Mouse (Mus musculus) heart, postnatal 0 days (tissue): ENCODE results near the gene Adat3. TPM values are rescaled to one million over a fixed set of nuclear protein-coding genes. Genes with fewer than 3 reads are reported as not detected.
A peak's percentile ranks its signal among the peaks of the same experiment; 100 is the strongest.

Experiments used
- ATAC-seq: fragments of 200-750 bp; cut with Nextera tagmentation; 2 replicates; pipeline ENCODE4 v1.8.0; 2017; ENCODE audit warnings: low read depth, moderate number of reproducible peaks, moderate library complexity; ENCODE audit not compliant: insufficient read depth
- DNase-seq: peaks from one replicate; pipeline ENCODE4 v3.0.0-alpha.2; 2016; ENCODE audit warnings: low spot score
- H3K27ac ChIP-seq: fragments of 300-500 bp; sonication (generic); 2 replicates; pipeline ENCODE4 v1.5.1; 2014; ENCODE audit warnings: low read depth, mild to moderate bottlenecking
- H3K27me3 ChIP-seq: fragments of 300-500 bp; sonication (generic); 2 replicates; pipeline ENCODE4 v1.6.1; 2014; ENCODE audit warnings: low read length, mixed read lengths; ENCODE audit not compliant: control insufficient read depth, insufficient read depth
- H3K36me3 ChIP-seq: fragments of 300-500 bp; sonication (generic); replicated peaks from 2 replicates; pipeline ENCODE4 v1.6.1; 2014; ENCODE audit warnings: low read length, mixed read lengths; ENCODE audit not compliant: control insufficient read depth, insufficient read depth
- H3K4me1 ChIP-seq: fragments of 300-500 bp; sonication (generic); 2 replicates; pipeline ENCODE4 v1.6.1; 2014; ENCODE audit warnings: antibody characterized with exemption; ENCODE audit not compliant: control insufficient read depth, insufficient read depth
- H3K4me2 ChIP-seq: fragments of 300-500 bp; sonication (generic); 2 replicates; pipeline ENCODE4 v1.6.1; 2014; ENCODE audit warnings: low read depth, mild to moderate bottlenecking, low read length, moderate library complexity
- H3K4me3 ChIP-seq: fragments of 300-500 bp; sonication (generic); 2 replicates; pipeline ENCODE4 v1.5.1; 2014; ENCODE audit warnings: low read depth, low read length
- H3K9ac ChIP-seq: fragments of 300-500 bp; sonication (generic); replicated peaks from 2 replicates; pipeline ENCODE4 v1.6.1; 2014; ENCODE audit warnings: low read depth, low read length, mixed read lengths
- H3K9me3 ChIP-seq: fragments of 300-500 bp; sonication (generic); replicated peaks from 2 replicates; pipeline ENCODE4 v1.6.1; 2016; ENCODE audit warnings: low read length; ENCODE audit not compliant: control insufficient read depth
- CTCF ChIP-seq: IDR thresholded peaks from 2 replicates; pipeline ENCODE4 v1.5.1; 2016; ENCODE audit warnings: antibody characterized with exemption, control low read depth, low read depth
- EP300 ChIP-seq: IDR thresholded peaks from 2 replicates; pipeline ENCODE4 v1.6.1; 2016; ENCODE audit warnings: antibody characterized with exemption, low read depth
- WGBS: fragments of 180-500 bp; shearing (Covaris S2); extraction: QIAGEN DNeasy Blood & Tissue Kit; methylation state at CpG from one replicate; pipeline ENCODE4 v1.1.7; 2014; 5-methylcytosine and 5-hydroxymethylcytosine counted together
- polyA plus RNA-seq: library from polyadenylated mRNA; unstranded; fragments of >200 nt; fragmentation: Nextera tagmentation; extraction: Ambion mirVana; gene quantifications from 2 replicates; pipeline ENCODE4 v1.2.1, GENCODE M21; 2015
- total RNA-seq: library from RNA; depleted of rRNA; stranded (reverse); fragments of >200 nt; gene quantifications from 2 replicates; pipeline ENCODE4 v1.2.3, GENCODE M21; 2014; ENCODE audit warnings: low replicate concordance

The Adat3 gene
- total and polyA plus RNA-seq, 2 experiments from 2014 or later, result 2.7 to 4.5 TPM

DNA sequence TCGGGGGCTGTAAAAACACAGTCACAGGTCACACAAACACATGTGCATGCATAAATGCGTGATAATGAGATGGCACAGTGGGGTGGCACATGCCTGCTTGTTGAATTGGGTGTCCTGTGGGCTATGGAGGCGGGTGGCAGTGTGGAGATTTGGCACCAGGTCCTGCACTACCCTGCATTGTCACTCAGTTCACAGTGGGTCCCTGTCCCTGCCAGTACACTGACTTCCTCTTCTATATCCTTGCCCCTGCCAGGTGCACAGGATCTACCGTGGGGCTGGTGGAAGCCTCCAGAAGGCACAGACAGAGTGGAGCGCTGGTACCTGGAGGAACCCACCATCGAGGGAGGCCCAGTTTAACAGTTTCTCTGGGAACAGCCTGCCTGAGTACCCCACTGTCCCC lies 11.7 kb downstream of the Adat3 start:
- Histone ChIP-seq H3K27me3 (no peaks in the 10 kb centered on the region), H3K36me3 (peaks cover 33% of the 10 kb centered on the region), H3K9me3 (no peaks in the 10 kb centered on the region), H3K4me3 (no peak overlapping the region), H3K27ac (no peak overlapping the region), H3K4me2 (no peak overlapping the region), H3K4me1 (peaks cover 3% of the 10 kb centered on the region; the same call in 1 of the 2 replicates), H3K9ac (no peak overlapping the region)
- DNase-seq (no peak), ATAC-seq (no peak)
- WGBS, result 85% methylated on average over 6 of the region's 6 CpGs
- no peak for TF ChIP-seq EP300
- TF ChIP-seq CTCF, result no peak

DNA sequence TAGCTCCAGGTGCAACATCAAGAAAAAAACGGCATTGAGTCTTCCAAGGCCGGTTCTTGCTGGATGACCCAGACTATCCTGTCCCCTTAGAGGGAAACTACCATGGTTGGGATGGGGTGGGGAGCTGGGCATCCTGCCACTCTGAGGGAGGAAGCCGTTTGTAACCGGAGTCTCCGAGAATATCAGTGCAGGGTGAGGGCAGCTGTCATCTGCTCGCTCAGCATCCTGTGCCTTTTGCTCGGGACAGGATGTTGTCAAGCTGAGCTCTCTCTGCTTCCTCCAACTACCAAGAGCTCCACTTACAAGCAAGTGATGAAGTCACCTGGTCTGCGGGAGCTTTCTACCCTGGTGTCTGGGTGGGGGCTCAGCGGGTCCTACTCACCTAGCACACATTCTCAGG lies 15.5 kb downstream of the Adat3 start:
- H3K4me1 ChIP-seq, result peaks cover 8% of the 10 kb centered on the region; the same call in 1 of the 2 replicates
- peaks cover 23% of the 10 kb centered on the region for H3K36me3 ChIP-seq
- no peaks in the 10 kb centered on the region for H3K9me3 ChIP-seq
- H3K27me3 ChIP-seq, result no peaks in the 10 kb centered on the region
- no peak overlapping the region for H3K4me3 ChIP-seq
- ATAC-seq (no peak), DNase-seq (peak; percentile 50)
- WGBS, result 30% methylated on average over 9 of the region's 9 CpGs
- no peak overlapping the region for H3K4me2 ChIP-seq
- TF ChIP-seq EP300, result 0 out of 2 replicates have a peak, but pooled peaks have one; percentile 35
- no peak for TF ChIP-seq CTCF
- peak overlapping the region; percentile 39 for H3K27ac ChIP-seq
- no peak overlapping the region for H3K9ac ChIP-seq

DNA sequence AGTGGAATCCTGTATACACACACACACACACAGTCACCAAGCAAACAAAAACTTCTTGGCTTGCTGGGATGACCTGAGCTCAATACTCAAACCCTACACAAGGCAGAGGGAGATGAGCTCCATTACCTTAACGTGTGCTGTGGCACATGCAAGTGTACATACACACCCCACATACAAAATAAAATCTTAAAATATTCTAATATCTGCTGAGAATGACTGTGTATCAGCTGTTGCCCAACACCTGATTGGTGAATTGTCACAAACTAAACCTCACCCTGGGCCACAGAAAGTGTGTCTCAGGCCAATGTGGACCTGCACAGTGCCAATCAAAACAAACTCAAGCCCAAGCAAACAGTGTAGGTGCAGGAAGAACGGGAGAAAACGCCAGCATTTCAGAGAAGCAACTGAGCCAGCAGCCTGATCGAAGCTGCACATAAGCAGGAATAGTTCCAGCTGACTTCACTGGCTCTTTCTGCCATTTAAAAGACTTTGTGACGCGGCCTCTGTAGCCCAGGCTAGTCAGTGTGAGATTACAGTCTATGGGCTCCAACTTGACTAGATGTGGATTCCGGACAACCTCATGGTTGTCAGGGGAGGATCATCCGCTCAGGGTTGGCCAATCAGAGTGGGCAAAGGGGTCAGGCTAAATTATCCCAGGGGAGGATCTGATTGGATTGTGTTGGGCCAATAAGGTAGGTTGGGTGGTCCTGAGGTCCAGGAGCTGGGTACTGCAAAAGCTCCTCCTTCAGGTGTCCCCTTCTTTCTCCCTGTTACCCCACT lies 17.0 kb downstream of the Adat3 start:
- peaks cover 10% of the 10 kb centered on the region for H3K36me3 ChIP-seq
- no peaks in the 10 kb centered on the region for H3K27me3 ChIP-seq
- no peak overlapping the region for H3K4me2 ChIP-seq
- no peak overlapping the region for H3K27ac ChIP-seq
- TF ChIP-seq EP300, result no peak
- TF ChIP-seq CTCF, result no peak
- DNase-seq, result no peak
- no peak overlapping the region for H3K9ac ChIP-seq
- no peak overlapping the region for H3K4me3 ChIP-seq
- no peaks in the 10 kb centered on the region for H3K9me3 ChIP-seq
- ATAC-seq, result no peak
- peaks cover 20% of the 10 kb centered on the region for H3K4me1 ChIP-seq
- 41% methylated on average over 8 of the region's 8 CpGs for WGBS

DNA sequence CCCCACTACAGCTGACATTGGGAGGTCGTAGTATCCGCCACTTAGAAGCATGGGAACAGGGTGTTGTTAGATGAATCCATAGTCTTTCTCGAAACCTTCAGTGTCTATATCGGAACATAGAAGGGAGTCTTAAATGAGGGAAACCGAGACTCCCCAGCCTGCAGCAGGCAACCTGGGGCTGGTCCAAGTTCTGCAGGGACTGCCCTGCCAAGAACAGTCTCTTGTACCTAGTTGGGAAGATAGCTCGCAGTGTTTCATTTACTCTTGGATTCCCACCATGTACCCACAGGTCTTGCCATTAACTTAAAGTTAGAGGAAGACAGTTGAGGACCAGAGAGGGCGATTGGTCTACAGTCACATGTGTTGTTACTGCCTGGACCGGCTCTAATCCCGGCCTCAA lies 17.7 kb downstream of the Adat3 start:
- H3K9ac ChIP-seq, result no peak overlapping the region
- no peak overlapping the region for H3K27ac ChIP-seq
- DNase-seq (no peak), ATAC-seq (no peak)
- 77% methylated on average over 9 of the region's 9 CpGs for WGBS
- H3K4me2 ChIP-seq, result no peak overlapping the region
- peaks cover 3% of the 10 kb centered on the region; the same call in 1 of the 2 replicates for H3K36me3 ChIP-seq
- H3K9me3 ChIP-seq, result no peaks in the 10 kb centered on the region
- H3K4me1 ChIP-seq, result peaks cover 20% of the 10 kb centered on the region
- no peak overlapping the region for H3K4me3 ChIP-seq
- no peaks in the 10 kb centered on the region for H3K27me3 ChIP-seq
- no peak for TF ChIP-seq EP300
- TF ChIP-seq CTCF, result no peak

DNA sequence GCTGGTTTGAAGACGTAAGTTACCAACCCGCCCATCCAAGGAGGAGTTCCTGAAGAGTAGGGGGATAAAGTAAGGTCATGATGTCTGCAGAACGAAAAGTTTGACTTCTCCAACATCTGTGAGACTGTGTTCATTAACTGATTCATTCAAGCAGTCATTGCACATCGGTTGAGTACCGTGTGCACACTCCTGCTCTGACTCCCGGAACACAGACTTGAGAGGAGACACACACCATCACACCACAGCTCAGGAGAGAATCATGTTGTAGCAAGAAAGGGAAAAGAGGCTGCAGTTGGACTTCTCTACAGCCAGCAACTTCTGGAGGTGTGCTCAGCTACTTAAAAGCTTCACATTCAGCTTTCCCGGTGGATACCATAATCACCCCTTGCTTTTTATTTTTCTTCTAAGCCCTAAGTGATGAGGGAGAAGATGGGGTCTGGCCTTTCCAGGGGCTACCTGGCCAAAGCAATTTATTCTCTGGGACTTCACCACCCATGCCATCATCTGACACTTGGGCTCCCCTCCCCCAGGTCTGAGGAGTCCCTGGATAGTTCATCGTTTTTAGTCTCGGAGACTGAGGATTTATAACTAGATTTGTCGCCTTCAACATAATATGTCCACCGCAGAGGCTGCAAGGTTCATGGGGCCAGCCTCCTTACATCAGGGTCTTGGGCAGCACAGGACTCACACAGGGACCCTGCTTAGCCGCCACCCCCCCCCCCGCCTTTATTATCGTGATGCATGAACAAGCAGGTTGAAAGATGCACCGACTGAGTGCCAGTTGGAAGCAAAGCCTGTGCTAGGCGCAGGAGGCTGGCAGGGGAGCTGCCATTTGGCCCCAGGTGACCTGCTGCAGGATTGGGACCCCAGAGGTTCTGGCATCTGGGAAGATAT lies 18.4 kb downstream of the Adat3 start:
- Histone ChIP-seq H3K27me3 (no peaks in the 10 kb centered on the region), H3K9me3 (no peaks in the 10 kb centered on the region), H3K27ac (peak overlapping the region; percentile 85), H3K9ac (0 out of 2 replicates have a peak overlapping the region, but pooled peaks have one; percentile 9), H3K4me3 (peak overlapping the region; percentile 82), H3K4me2 (peak overlapping the region; percentile 58), H3K4me1 (peaks cover 23% of the 10 kb centered on the region), H3K36me3 (no peaks in the 10 kb centered on the region; the same call in 1 of the 2 replicates)
- 52% methylated on average over 16 of the region's 16 CpGs for WGBS
- TF ChIP-seq CTCF, result no peak
- TF ChIP-seq EP300, result no peak
- DNase-seq (no peak), ATAC-seq (no peak)
